Mouse (Mus musculus): ENCODE data around the gene Myo3b.

Gene Myo3b

DNA sequence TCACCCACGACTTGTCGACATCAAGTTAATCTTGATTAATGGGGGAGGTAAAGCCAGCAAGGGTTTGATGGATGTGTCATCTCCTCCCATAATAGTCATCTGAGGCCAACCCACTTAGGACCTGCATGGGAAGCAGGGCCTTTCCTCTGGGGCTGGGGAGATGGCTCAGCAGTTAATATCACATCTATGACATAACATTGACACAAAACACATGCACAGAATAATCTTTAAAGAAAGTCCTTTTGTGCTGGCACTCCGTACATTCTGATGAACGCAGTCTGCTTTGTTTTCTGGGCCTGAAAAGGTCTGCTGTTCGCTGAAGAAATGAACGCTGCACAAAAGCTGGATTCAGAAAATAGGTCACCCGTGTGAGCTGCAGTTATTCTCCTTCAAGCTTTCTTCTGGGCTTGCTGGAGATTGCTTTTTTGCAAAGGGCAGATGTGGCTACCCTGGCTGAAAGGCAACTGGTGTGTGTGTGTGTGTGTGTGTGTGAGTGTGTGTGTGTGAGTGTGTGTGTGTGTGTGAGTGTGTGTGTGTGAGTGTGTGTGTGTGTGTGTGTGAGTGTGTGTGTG is 26.9 kb downstream of the Myo3b start:
- no peak for DNase-seq (ENCODE audit: low read depth, low spot score)

DNA sequence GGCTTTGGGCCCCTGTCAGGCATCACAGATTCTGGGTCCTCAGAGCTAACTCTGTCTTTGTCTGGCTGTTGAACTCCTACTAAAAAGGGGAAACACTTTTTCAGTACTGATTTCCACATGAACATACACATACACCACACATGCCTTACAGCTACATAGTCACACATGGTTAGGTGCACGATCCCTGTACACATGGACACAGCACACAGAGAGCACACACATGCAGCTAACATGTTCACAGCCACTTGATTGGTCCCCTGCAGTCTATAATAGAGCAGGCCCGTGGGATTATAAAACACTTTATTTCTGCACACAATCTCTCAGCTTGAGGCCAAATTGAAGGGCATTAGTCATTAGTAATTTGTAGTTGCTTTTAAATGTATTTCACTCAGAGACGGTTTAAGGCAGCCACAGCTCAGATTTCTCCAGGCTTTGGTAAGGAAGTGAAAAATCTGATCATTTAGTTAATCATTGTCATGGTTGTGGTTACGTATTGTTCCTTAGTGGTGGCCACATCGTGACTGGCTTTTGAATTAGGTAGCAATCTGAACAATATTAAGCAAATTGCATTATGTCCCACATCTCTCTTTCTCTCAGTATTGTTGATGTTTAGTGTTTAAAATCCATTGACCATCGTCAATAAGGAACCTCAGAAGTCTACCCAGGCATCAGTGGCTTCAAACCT is 27.6 kb downstream of the Myo3b start:
- no peak for DNase-seq (ENCODE audit: low read depth, low spot score)

DNA sequence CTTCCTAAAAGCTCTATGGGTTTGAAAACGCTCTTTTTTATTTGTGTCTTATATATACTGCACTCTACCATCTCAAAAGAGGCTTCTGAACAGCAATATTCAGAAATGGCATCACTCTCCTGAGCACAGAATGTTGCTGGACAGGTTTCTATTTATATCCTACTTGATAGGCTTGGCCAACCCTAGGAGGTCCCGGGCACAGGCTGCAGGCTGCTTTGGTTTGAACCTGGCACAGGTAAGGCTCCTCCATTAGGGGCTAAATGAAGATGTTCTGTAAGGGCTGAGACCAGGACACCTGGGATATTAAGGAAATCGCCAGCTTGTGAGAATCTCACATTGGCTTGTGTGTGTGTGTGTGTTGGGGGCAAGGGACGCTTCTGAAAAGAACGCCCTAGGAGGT is 30.9 kb downstream of the Myo3b start:
- DNase-seq (ENCODE audit: low read depth, low spot score): no peak

GRCm38 (mm10) chr2:70083444-70084020 is 44.6 kb downstream of the Myo3b start:
- no peak for DNase-seq (ENCODE audit: low read depth, low spot score)

- no peak for DNase-seq (ENCODE audit: low read depth, low spot score)
These were observed 52.3 kb downstream of the Myo3b start for GRCm38 (mm10) chr2:70091261-70091660.

- DNase-seq (ENCODE audit: low read depth, low spot score): no peak
These were observed 53.0 kb downstream of the Myo3b start for GRCm38 (mm10) chr2:70091801-70092522.

DNA sequence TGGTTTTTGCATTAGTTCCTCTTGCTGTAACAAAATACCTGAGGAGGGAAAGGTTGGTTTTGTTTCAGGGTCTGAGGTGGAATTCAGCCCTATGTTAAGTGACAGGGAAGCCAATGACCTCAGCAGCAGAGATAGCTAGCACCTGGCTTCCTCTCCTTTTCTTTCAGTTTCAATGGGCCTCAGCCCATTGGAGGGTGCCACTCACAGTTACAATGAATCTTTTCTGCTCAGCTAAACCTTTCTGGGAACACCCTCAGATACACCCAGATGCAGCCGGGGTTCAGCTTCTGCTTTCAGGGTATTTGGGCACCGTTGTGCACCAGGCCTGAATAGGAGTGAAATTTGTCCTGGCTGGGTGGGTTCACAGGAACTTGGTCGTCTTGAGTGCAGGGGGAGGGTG is 53.7 kb downstream of the Myo3b start:
- no peak for DNase-seq (ENCODE audit: low read depth, low spot score)

DNA sequence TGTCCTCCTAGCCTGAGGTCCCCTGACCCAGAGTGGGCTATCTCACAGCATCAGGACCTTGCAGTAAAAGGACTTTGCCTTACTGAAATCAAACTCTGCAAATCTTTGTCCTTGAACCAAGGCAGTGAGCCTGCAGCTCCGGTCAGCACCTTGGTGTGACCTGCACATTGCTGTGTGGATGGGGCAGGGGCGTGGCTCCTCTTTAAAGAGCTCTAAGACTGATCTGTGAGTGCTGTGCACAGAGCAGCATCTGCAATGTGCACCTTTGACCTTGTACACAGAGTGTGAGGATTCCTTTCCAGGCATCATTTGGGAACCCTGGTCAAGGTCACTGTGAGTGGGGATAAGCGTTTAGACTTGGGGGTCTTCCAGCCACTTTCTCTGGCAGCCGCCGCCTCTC is 55.5 kb downstream of the Myo3b start:
- peak; percentile 54 for DNase-seq (ENCODE audit: low read depth, low spot score)

- no peak for DNase-seq (ENCODE audit: low read depth, low spot score)
These were observed 58.5 kb downstream of the Myo3b start for GRCm38 (mm10) chr2:70097229-70098095.

- no peak for DNase-seq (ENCODE audit: low read depth, low spot score)
These were observed 60.5 kb downstream of the Myo3b start for GRCm38 (mm10) chr2:70099459-70099858.

GRCm38 (mm10) chr2:70105286-70106030 is 66.5 kb downstream of the Myo3b start:
- DNase-seq (ENCODE audit: low read depth, low spot score): no peak

DNA sequence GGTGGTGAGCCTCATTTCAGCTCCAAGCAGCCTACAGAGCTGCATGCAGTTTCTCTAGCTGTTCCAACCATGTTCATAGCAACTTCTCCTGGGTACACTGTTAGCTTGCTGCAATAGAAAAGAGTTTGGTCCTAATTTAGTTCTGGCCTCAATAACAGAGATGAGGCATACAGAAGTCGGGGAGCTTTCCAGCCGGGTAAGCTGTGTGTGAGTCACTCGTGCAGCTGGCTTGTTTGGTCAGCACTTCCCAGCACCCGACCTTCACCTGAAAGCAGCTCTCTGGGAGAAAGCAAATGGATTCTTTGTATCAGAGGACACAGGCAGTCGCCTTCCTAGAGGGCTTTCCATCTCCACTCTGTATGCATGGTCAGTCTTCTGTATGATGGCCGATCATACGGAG is 70.1 kb downstream of the Myo3b start:
- no peak for DNase-seq (ENCODE audit: low read depth, low spot score)

GRCm38 (mm10) chr2:70113798-70114782 is 75.2 kb downstream of the Myo3b start:
- DNase-seq (ENCODE audit: low read depth, low spot score): no peak

DNA sequence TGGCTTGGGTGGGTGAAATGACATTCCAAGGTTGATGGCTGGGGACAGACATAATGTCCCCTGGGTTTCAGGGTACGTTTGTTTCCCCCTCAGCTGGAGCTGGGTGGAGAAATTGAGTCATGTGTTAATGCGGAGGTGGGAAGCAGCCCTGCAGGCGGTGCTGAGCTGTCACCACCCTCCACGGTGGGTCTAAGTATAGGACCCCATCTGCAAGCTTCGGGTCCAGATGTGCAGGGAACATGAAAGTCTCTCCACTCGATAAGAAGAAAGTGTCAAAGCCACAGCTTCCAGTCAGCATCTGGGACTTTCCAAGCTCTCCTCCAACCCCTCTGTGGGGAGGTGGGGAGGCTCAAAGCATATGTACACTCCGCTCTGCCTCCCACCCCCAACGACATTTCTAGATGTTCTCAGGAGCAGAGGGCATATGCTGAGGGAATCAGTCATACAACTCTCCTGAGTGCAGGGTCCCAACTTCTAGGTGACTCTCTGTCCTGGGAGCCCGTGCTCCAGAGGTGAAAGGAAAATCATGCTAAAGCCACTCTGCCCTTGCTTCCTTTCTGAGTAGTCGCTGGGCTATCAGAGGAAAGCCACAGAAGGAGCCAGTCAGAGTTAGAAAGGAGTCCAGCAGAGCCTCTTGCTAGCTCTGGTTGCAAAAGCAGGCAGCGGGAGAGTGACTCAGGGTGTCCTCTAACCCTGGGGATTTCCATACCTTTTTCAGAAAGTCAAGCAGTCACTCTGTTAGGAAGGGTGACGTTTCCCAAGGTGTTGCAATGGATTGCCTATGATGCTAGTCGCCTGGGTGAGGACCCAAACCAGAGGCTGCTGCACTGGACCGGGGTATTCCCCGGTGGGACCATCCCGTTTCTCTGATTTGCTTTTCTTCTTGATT is 79.7 kb downstream of the Myo3b start:
- DNase-seq (ENCODE audit: low read depth, low spot score): peak; percentile 3

- no peak for DNase-seq (ENCODE audit: low read depth, low spot score)
These were observed 80.3 kb downstream of the Myo3b start for GRCm38 (mm10) chr2:70119265-70119663.

- no peak for DNase-seq (ENCODE audit: low read depth, low spot score)
These were observed 87.4 kb downstream of the Myo3b start for GRCm38 (mm10) chr2:70126330-70126729.

GRCm38 (mm10) chr2:70126783-70127182 is 87.9 kb downstream of the Myo3b start:
- DNase-seq (ENCODE audit: low read depth, low spot score): peak; percentile 88

GRCm38 (mm10) chr2:70127351-70128148 is 88.6 kb downstream of the Myo3b start:
- peak; percentile 18 for DNase-seq (ENCODE audit: low read depth, low spot score)
